Mouse (Mus musculus): Measurements from ENCODE around the gene Dclk3. TPM values are rescaled to one million over a fixed set of nuclear protein-coding genes. Genes with fewer than 3 reads are reported as not detected.

Dclk3 gene
- polyA plus RNA-seq, 1 experiment from 2014 or later, result 0.25 TPM

- Histone ChIP-seq H3K36me3 (ENCODE audit: control insufficient read depth, insufficient read depth, low read length) (no peaks in the 10 kb centered on the region), H3K4me3 (ENCODE audit: low read length) (no peak overlapping the region), H3K4me1 (replicated peaks; ENCODE audit: control insufficient read depth, insufficient read depth, low read length) (no peaks in the 10 kb centered on the region), H3K9me3 (ENCODE audit: control insufficient read depth, low read length) (no peaks in the 10 kb centered on the region), H3K4me2 (ENCODE audit: low read depth, low read length) (no peak overlapping the region), H3K9ac (ENCODE audit: low read length) (no peak overlapping the region), H3K27ac (ENCODE audit: low read length) (no peak overlapping the region), H3K27me3 (ENCODE audit: control insufficient read depth, insufficient read depth, low read depth, low read length) (no peaks in the 10 kb centered on the region)
- 44% methylated on average over 4 of the region's 4 CpGs for WGBS
- ATAC-seq (ENCODE audit: low read depth), result no peak
Measured at GRCm38 (mm10) chr9:111491280-111491679, 52.4 kb downstream of the Dclk3 start.

DNA sequence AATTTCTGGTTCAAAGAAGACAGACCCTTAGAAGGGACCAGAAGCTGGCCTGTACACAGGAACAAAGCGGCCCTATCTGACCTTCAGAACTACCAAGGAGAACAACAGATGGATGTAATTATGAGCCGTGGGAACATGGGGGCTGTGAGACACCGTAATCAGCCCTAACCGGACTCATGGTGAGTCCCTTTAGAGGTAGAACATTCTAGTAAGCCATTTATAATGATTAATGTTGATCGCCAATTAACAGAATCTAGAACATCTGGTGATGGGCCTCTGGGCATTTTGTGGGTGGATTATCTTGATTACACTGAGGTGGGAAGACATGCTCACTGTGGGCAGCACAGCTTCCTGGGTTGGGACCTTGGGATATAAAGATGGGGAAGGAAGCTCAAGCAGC, 54.6 kb downstream of the Dclk3 start:
- no peak for ATAC-seq (ENCODE audit: low read depth)
- Histone ChIP-seq H3K27ac (ENCODE audit: low read length) (no peak overlapping the region), H3K36me3 (ENCODE audit: control insufficient read depth, insufficient read depth, low read length) (no peaks in the 10 kb centered on the region), H3K27me3 (ENCODE audit: control insufficient read depth, insufficient read depth, low read depth, low read length) (no peaks in the 10 kb centered on the region), H3K4me2 (ENCODE audit: low read depth, low read length) (no peak overlapping the region), H3K9me3 (ENCODE audit: control insufficient read depth, low read length) (no peaks in the 10 kb centered on the region), H3K9ac (ENCODE audit: low read length) (no peak overlapping the region), H3K4me3 (ENCODE audit: low read length) (no peak overlapping the region), H3K4me1 (replicated peaks; ENCODE audit: control insufficient read depth, insufficient read depth, low read length) (no peaks in the 10 kb centered on the region)
- 84% methylated on average over 5 of the region's 5 CpGs for WGBS

DNA sequence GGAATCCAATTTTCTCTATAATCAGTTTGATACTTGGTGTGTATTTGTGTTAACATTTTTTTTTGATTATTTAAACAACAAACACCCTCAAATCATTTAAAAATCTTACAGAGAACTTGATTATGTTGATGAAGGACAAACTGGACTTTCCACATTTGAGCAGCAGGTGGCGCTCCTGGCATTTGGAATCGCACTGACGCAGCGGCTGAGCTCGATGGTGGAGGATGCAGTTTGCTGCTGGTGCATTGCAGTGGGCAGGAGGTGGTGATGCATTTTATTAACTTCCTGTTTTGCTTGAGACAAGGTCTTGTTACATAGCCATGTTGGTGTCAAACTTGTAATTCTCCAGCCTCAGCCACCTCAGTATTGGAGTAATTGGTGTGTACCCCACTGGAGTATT, 56.7 kb downstream of the Dclk3 start:
- H3K4me2 ChIP-seq (ENCODE audit: low read depth, low read length), result no peak overlapping the region
- H3K9ac ChIP-seq (ENCODE audit: low read length), result no peak overlapping the region
- no peaks in the 10 kb centered on the region for H3K27me3 ChIP-seq (ENCODE audit: control insufficient read depth, insufficient read depth, low read depth, low read length)
- no peaks in the 10 kb centered on the region for H3K9me3 ChIP-seq (ENCODE audit: control insufficient read depth, low read length)
- no peaks in the 10 kb centered on the region for H3K36me3 ChIP-seq (ENCODE audit: control insufficient read depth, insufficient read depth, low read length)
- WGBS, result 0% methylated on average over 5 of the region's 5 CpGs
- H3K27ac ChIP-seq (ENCODE audit: low read length), result no peak overlapping the region
- no peaks in the 10 kb centered on the region for H3K4me1 ChIP-seq (replicated peaks; ENCODE audit: control insufficient read depth, insufficient read depth, low read length)
- ATAC-seq (ENCODE audit: low read depth), result no peak
- H3K4me3 ChIP-seq (ENCODE audit: low read length), result no peak overlapping the region

DNA sequence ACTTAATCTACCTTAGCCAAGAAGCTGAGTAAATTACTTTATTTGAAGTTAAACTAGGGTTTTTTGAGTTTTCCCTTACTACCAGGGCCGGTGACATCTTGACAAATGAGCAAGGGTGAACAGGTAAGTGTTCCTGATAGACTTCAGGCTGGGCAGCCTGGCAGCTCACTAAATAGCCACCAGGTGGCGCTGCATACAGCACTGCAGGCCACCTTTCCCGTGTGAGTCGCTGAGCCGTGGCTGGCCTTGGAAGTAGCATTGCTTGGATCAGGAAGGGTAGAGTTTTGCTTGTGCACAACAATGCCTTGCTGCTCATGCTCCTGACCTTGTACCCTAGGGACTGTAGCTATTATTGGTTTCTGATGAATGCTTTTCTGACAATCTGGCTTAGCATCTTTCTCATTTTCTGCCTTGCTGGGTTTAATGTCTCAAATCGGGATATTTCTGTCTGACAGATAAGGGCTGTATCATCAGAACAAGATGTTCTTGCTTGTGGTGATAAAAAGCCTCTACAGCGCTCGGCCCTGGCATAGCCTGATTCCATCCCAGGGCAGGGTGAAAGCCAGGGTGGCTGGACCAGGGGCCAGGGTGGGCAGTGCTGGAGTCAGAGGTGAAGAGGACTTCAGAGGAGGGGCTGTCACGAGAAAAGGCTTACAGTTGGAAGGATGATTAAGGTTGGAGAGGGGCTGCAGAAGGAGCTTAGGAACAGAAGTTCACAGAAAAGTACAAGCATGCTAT, 58.4 kb downstream of the Dclk3 start:
- Histone ChIP-seq H3K4me1 (replicated peaks; ENCODE audit: control insufficient read depth, insufficient read depth, low read length) (no peaks in the 10 kb centered on the region), H3K4me2 (ENCODE audit: low read depth, low read length) (no peak overlapping the region), H3K36me3 (ENCODE audit: control insufficient read depth, insufficient read depth, low read length) (no peaks in the 10 kb centered on the region), H3K9ac (ENCODE audit: low read length) (no peak overlapping the region), H3K27me3 (ENCODE audit: control insufficient read depth, insufficient read depth, low read depth, low read length) (no peaks in the 10 kb centered on the region), H3K4me3 (ENCODE audit: low read length) (no peak overlapping the region), H3K27ac (ENCODE audit: low read length) (no peak overlapping the region), H3K9me3 (ENCODE audit: control insufficient read depth, low read length) (no peaks in the 10 kb centered on the region)
- 25% methylated on average over 9 of the region's 9 CpGs for WGBS
- ATAC-seq (ENCODE audit: low read depth), result peak; percentile 68; the same call in 1 of the 2 replicates

DNA sequence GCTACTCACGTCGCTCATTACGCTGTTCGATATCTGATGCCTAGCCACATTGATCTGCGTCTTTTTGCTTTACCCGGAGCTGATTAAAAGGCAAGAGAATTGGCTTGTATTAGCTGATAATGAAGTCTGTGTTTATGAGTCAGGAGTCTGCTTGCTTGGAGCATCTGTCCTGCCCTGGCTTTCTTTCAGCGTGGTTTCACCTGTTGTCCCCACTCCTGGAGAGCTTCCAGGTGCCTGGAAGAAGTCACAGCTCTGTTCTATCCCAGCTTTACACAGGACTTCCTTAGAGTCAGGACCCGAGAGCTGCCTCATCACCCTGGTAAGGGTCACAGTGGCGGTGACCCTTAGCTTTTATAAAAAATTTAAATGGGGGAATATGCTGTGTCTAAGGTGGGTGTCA, 61.3 kb downstream of the Dclk3 start:
- Histone ChIP-seq H3K4me2 (ENCODE audit: low read depth, low read length) (no peak overlapping the region), H3K9ac (ENCODE audit: low read length) (no peak overlapping the region), H3K4me1 (replicated peaks; ENCODE audit: control insufficient read depth, insufficient read depth, low read length) (no peaks in the 10 kb centered on the region), H3K36me3 (ENCODE audit: control insufficient read depth, insufficient read depth, low read length) (no peaks in the 10 kb centered on the region), H3K27me3 (ENCODE audit: control insufficient read depth, insufficient read depth, low read depth, low read length) (no peaks in the 10 kb centered on the region), H3K4me3 (ENCODE audit: low read length) (no peak overlapping the region), H3K27ac (ENCODE audit: low read length) (no peak overlapping the region), H3K9me3 (ENCODE audit: control insufficient read depth, low read length) (no peaks in the 10 kb centered on the region)
- 79% methylated on average over 9 of the region's 9 CpGs for WGBS
- no peak for ATAC-seq (ENCODE audit: low read depth)

GRCm38 (mm10) chr9:111506075-111506474, 67.2 kb downstream of the Dclk3 start:
- H3K4me2 ChIP-seq (ENCODE audit: low read depth, low read length), result no peak overlapping the region
- WGBS, result 59% methylated on average over 3 of the region's 3 CpGs
- H3K9ac ChIP-seq (ENCODE audit: low read length), result no peak overlapping the region
- no peaks in the 10 kb centered on the region for H3K27me3 ChIP-seq (ENCODE audit: control insufficient read depth, insufficient read depth, low read depth, low read length)
- no peaks in the 10 kb centered on the region for H3K36me3 ChIP-seq (ENCODE audit: control insufficient read depth, insufficient read depth, low read length)
- no peak for ATAC-seq (ENCODE audit: low read depth)
- no peaks in the 10 kb centered on the region for H3K4me1 ChIP-seq (replicated peaks; ENCODE audit: control insufficient read depth, insufficient read depth, low read length)
- H3K4me3 ChIP-seq (ENCODE audit: low read length), result no peak overlapping the region
- no peak overlapping the region for H3K27ac ChIP-seq (ENCODE audit: low read length)
- peaks cover 5% of the 10 kb centered on the region; the same call in 1 of the 2 replicates for H3K9me3 ChIP-seq (ENCODE audit: control insufficient read depth, low read length)

GRCm38 (mm10) chr9:111514586-111515473, 75.9 kb downstream of the Dclk3 start:
- H3K4me2 ChIP-seq (ENCODE audit: low read depth, low read length), result no peak overlapping the region
- H3K27me3 ChIP-seq (ENCODE audit: control insufficient read depth, insufficient read depth, low read depth, low read length), result no peaks in the 10 kb centered on the region
- H3K36me3 ChIP-seq (ENCODE audit: control insufficient read depth, insufficient read depth, low read length), result no peaks in the 10 kb centered on the region
- no peak overlapping the region for H3K27ac ChIP-seq (ENCODE audit: low read length)
- no peak overlapping the region for H3K9ac ChIP-seq (ENCODE audit: low read length)
- ATAC-seq (ENCODE audit: low read depth), result no peak
- H3K9me3 ChIP-seq (ENCODE audit: control insufficient read depth, low read length), result no peaks in the 10 kb centered on the region
- no peaks in the 10 kb centered on the region for H3K4me1 ChIP-seq (replicated peaks; ENCODE audit: control insufficient read depth, insufficient read depth, low read length)
- whole genome bisulfite sequencing, result 58% methylated on average over 15 of the region's 15 CpGs
- H3K4me3 ChIP-seq (ENCODE audit: low read length), result no peak overlapping the region

DNA sequence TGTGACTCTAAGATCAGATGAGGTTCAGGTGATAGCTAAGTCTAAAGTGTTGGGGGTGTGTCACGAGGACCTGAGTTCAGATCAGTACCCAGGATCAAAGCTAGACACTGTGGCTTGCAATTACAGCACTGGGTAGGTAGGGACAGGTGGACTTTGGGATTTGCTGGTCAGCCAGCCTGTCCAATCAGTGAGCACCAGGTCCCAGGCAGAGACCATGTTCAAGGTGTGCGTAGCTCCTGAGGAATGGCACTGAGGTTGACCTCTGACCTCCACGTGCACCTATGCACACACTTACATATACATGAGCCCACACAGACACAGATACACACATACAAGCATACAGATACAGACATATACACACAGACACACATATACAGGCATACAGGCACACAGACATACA, 76.7 kb downstream of the Dclk3 start:
- Histone ChIP-seq H3K9ac (ENCODE audit: low read length) (no peak overlapping the region), H3K4me1 (replicated peaks; ENCODE audit: control insufficient read depth, insufficient read depth, low read length) (no peaks in the 10 kb centered on the region), H3K9me3 (ENCODE audit: control insufficient read depth, low read length) (no peaks in the 10 kb centered on the region), H3K27ac (ENCODE audit: low read length) (no peak overlapping the region), H3K4me3 (ENCODE audit: low read length) (no peak overlapping the region), H3K4me2 (ENCODE audit: low read depth, low read length) (no peak overlapping the region), H3K36me3 (ENCODE audit: control insufficient read depth, insufficient read depth, low read length) (no peaks in the 10 kb centered on the region), H3K27me3 (ENCODE audit: control insufficient read depth, insufficient read depth, low read depth, low read length) (no peaks in the 10 kb centered on the region)
- WGBS, result 80% methylated on average over 3 of the region's 3 CpGs
- ATAC-seq (ENCODE audit: low read depth), result no peak

- H3K9ac ChIP-seq (ENCODE audit: low read length), result no peak overlapping the region
- no peaks in the 10 kb centered on the region for H3K9me3 ChIP-seq (ENCODE audit: control insufficient read depth, low read length)
- WGBS, result 91% methylated on average over 7 of the region's 7 CpGs
- H3K27me3 ChIP-seq (ENCODE audit: control insufficient read depth, insufficient read depth, low read depth, low read length), result no peaks in the 10 kb centered on the region
- no peak overlapping the region for H3K4me3 ChIP-seq (ENCODE audit: low read length)
- H3K4me2 ChIP-seq (ENCODE audit: low read depth, low read length), result no peak overlapping the region
- H3K4me1 ChIP-seq (replicated peaks; ENCODE audit: control insufficient read depth, insufficient read depth, low read length), result no peaks in the 10 kb centered on the region
- H3K27ac ChIP-seq (ENCODE audit: low read length), result no peak overlapping the region
- H3K36me3 ChIP-seq (ENCODE audit: control insufficient read depth, insufficient read depth, low read length), result no peaks in the 10 kb centered on the region
- no peak for ATAC-seq (ENCODE audit: low read depth)
Measured at GRCm38 (mm10) chr9:111522226-111522625, 83.3 kb downstream of the Dclk3 start.

Measured in lung, embryonic 16.5 days (tissue).